10 mouse cellular contexts compared by ENCODE assay signal in genomic region chr19:53531416-53531815, GRCm38 (mm10). TPM values are rescaled to one million over a fixed set of nuclear protein-coding genes. Genes with fewer than 3 reads are reported as not detected.
DNase-seq lines count a peak whose midpoint lies in the region; ATAC-seq and TF ChIP-seq lines count a peak whose summit lies in the region.
"Had no signal": no experiment of that assay in that cellular context is flagged by ENCODE, and none has a peak within 500 bp of the region (broad histone marks: within the 10 kb centered on the region; RNA-seq: fewer than 3 reads in every experiment).

No protein-coding gene starts in this region.

- H3K4me3 ChIP-seq in kidney, embryonic 16.5 days (ENCODE audit: low read length), result no peak overlapping the region; the same call in 1 of the 2 replicates
- peak overlapping the region; percentile 1; the same call in 1 of the 2 replicates for H3K4me3 ChIP-seq in limb, embryonic 13.5 days
- no peak overlapping the region for H3K4me3 ChIP-seq in forebrain, postnatal 0 days (ENCODE audit: low read depth, low read length)
- H3K4me3 ChIP-seq: erythroblast, embryonic 14.5 days; midbrain, embryonic 12.5 days had no signal

- peak overlapping the region; percentile 97 for H3K4me2 ChIP-seq in kidney, embryonic 16.5 days (replicated peaks; ENCODE audit: low read depth, low read length)
- H3K4me2 ChIP-seq in limb, embryonic 13.5 days (replicated peaks), result no peak overlapping the region; the same call in 1 of the 2 replicates
- H3K4me2 ChIP-seq in forebrain, postnatal 0 days (ENCODE audit: low read depth), result no peak overlapping the region
- H3K4me2 ChIP-seq: midbrain, embryonic 12.5 days had no signal

- 43% methylated on average over 10 of the region's 10 CpGs for WGBS in kidney, embryonic 16.5 days
- 36% methylated on average over 10 of the region's 10 CpGs for WGBS in limb, embryonic 13.5 days
- WGBS in forebrain, postnatal 0 days, result 53% methylated on average over 10 of the region's 10 CpGs

- H3K9ac ChIP-seq in kidney, embryonic 16.5 days (replicated peaks; ENCODE audit: low read length), result peak overlapping the region; percentile 7; the same call in 1 of the 2 replicates
- H3K9ac ChIP-seq in limb, embryonic 13.5 days, result no peak overlapping the region
- H3K9ac ChIP-seq in forebrain, postnatal 0 days, result no peak overlapping the region
- H3K9ac ChIP-seq: midbrain, embryonic 12.5 days had no signal

- H3K9me3 ChIP-seq in kidney, embryonic 16.5 days (ENCODE audit: low read length), result no peaks in the 10 kb centered on the region
- no peaks in the 10 kb centered on the region for H3K9me3 ChIP-seq in limb, embryonic 13.5 days
- no peaks in the 10 kb centered on the region for H3K9me3 ChIP-seq in forebrain, postnatal 0 days (ENCODE audit: low read length)
- H3K9me3 ChIP-seq: midbrain, embryonic 12.5 days had no signal

- POLR2A ChIA-PET in Patski (lab: Charles Lee), result no interaction called here

- TF ChIP-seq CTCF in Patski (IDR thresholded peaks at IDR 0.05), result no peak
- no peak for TF ChIP-seq CTCF in forebrain, postnatal 0 days (IDR thresholded peaks at IDR 0.05; ENCODE audit: low read depth)

- DNase-seq in kidney, postnatal 4 days, result no peak
- no peak for DNase-seq in Patski (ENCODE audit: low read depth, low spot score)
- peak; percentile 39 for DNase-seq in adrenal gland, postnatal 25 days
- DNase-seq in forebrain, postnatal 0 days, result no peak
- DNase-seq in frontal cortex, adult 2 months (ENCODE audit: extremely low spot score in 1 of 2, low spot score in 1 of 2), result no peak
- DNase-seq: right cerebral cortex, postnatal 25 days had no signal

- 0 out of 2 replicates have a peak, but pooled peaks cover 2% of the 10 kb centered on the region for H3K36me3 ChIP-seq in kidney, embryonic 16.5 days (ENCODE audit: insufficient read depth, low read length)
- H3K36me3 ChIP-seq in limb, embryonic 13.5 days, result no peaks in the 10 kb centered on the region
- no peaks in the 10 kb centered on the region for H3K36me3 ChIP-seq in forebrain, postnatal 0 days (ENCODE audit: insufficient read depth)
- H3K36me3 ChIP-seq: midbrain, embryonic 12.5 days had no signal

- H3K27me3 ChIP-seq in kidney, embryonic 16.5 days (ENCODE audit: insufficient read depth, low read length), result peaks cover 9% of the 10 kb centered on the region; the same call in 1 of the 2 replicates
- H3K27me3 ChIP-seq in Patski, result no peaks in the 10 kb centered on the region
- H3K27me3 ChIP-seq in limb, embryonic 13.5 days, result peaks cover 27% of the 10 kb centered on the region
- peaks cover 18% of the 10 kb centered on the region for H3K27me3 ChIP-seq in forebrain, postnatal 0 days (ENCODE audit: insufficient read depth, low read length)

- no peak for ATAC-seq in kidney, embryonic 16.5 days (ENCODE audit: low FRiP score, low TSS enrichment)
- ATAC-seq in Patski, result peak; percentile 61
- ATAC-seq in limb, embryonic 13.5 days (ENCODE audit: low FRiP score, low read depth), result no peak
- ATAC-seq in forebrain, postnatal 0 days, result no peak

- in situ Hi-C loops in Patski (cut with MboI; ENCODE audit: low pct_unique_long_range_greater_than_20kb), result no loop called here

- H3K27ac ChIP-seq in kidney, embryonic 16.5 days (ENCODE audit: low read length), result no peak overlapping the region
- no peak overlapping the region for H3K27ac ChIP-seq in limb, embryonic 13.5 days
- H3K27ac ChIP-seq in forebrain, postnatal 0 days (ENCODE audit: low read depth, low read length), result no peak overlapping the region
- H3K27ac ChIP-seq: midbrain, embryonic 12.5 days had no signal

- CTCF ChIA-PET in Patski (lab: Charles Lee), result interaction anchor here (1.0 to 2.2 kb wide), 2 partner anchors 13 to 112 kb away, joined by 4 to 8 read pairs; no protein-coding TSS in a partner anchor

- peaks cover 39% of the 10 kb centered on the region for H3K4me1 ChIP-seq in kidney, embryonic 16.5 days (ENCODE audit: insufficient read depth, low read length)
- peaks cover 26% of the 10 kb centered on the region for H3K4me1 ChIP-seq in limb, embryonic 13.5 days
- H3K4me1 ChIP-seq in forebrain, postnatal 0 days (ENCODE audit: insufficient read depth), result no peaks in the 10 kb centered on the region

RNA-seq across cellular contexts. Expression of gene Dusp5, which starts 2.5 kb away (rescaled TPM):
- polyA plus RNA-seq in kidney, embryonic 16.5 days (2015; fragmentation: Nextera tagmentation; extraction: Ambion mirVana), result 9.6 and 9.7 TPM in 2 replicates
- 20.1 TPM for polyA plus RNA-seq in Patski (2021)
- total RNA-seq in adrenal gland, postnatal 25 days (2021), result 6.0 and 11.3 TPM in 2 replicates
- 2.1 and 2.6 TPM in 2 replicates for polyA plus RNA-seq in limb, embryonic 13.5 days (2015; fragmentation: Nextera tagmentation; extraction: Ambion mirVana)
- 7.5 and 7.6 TPM in 2 replicates for total RNA-seq in forebrain, postnatal 0 days (2014; rRNA removed)
- polyA plus RNA-seq in forebrain, postnatal 0 days (2015; fragmentation: Nextera tagmentation; extraction: Ambion mirVana), result 3.9 and 5.0 TPM in 2 replicates
- 20.1 and 31.8 TPM in 2 replicates for polyA plus RNA-seq in frontal cortex, adult 2 months (2012; rRNA removed)

RNA-seq across cellular contexts. Expression of gene Nutf2-ps1, which starts 57.5 kb away (rescaled TPM):
- 395 and 457 TPM in 2 replicates for polyA plus RNA-seq in kidney, embryonic 16.5 days (2015; fragmentation: Nextera tagmentation; extraction: Ambion mirVana)
- polyA plus RNA-seq in Patski (2021), result 123 TPM
- 52.6 and 90.3 TPM in 2 replicates for total RNA-seq in adrenal gland, postnatal 25 days (2021)
- polyA plus RNA-seq in limb, embryonic 13.5 days (2015; fragmentation: Nextera tagmentation; extraction: Ambion mirVana), result 373 and 383 TPM in 2 replicates
- total RNA-seq in forebrain, postnatal 0 days (2014; rRNA removed), result 72.1 and 78.8 TPM in 2 replicates
- 184 and 209 TPM in 2 replicates for polyA plus RNA-seq in forebrain, postnatal 0 days (2015; fragmentation: Nextera tagmentation; extraction: Ambion mirVana)
- 25.4 and 28.4 TPM in 2 replicates for polyA plus RNA-seq in frontal cortex, adult 2 months (2012; rRNA removed)
